Mouse (Mus musculus): ENCODE data around the gene Olfr295. TPM values are rescaled to one million over a fixed set of nuclear protein-coding genes. Genes with fewer than 3 reads are reported as not detected.

Gene Olfr295
- polyA plus RNA-seq (2016; fragmentation: Nextera tagmentation; extraction: Ambion mirVana): not detected in 2 replicates

DNA sequence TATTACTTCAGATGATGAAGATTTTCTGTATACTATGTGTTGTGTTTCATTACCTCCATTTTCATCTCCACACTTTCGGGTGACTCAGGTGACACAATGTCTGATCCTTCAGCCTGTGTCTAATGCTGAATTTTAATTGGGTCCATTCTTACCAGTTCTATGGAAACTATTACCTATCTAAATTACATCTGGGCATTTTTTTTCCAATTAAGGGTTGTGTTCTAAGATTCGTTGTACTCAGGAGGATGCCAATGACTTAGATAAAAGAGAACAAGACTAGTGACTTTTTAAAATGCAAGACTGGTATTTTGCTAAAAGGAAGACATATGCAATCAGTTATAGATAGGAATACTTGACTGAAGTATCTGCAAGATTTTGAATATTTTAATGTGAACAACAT, at the start of gene Olfr295:
Olfr295 (plus strand) TSS at position 301 of the 400 bp plus-strand sequence.
- DNase-seq (ENCODE audit: low spot score): no peak
- 89% methylated on average over 2 of the region's 2 CpGs for WGBS
- Histone ChIP-seq H3K9me3 (no peaks in the 10 kb centered on the region), H3K27me3 (ENCODE audit: insufficient read depth, poor library complexity, severe bottlenecking) (no peaks in the 10 kb centered on the region), H3K4me1 (replicated peaks) (no peaks in the 10 kb centered on the region), H3K36me3 (no peaks in the 10 kb centered on the region), H3K4me3 (no peak within 1 kb of the TSS), H3K27ac (no peak within 1 kb of the TSS)

- no peak for DNase-seq (ENCODE audit: low spot score)
- no peaks in the 10 kb centered on the region for H3K36me3 ChIP-seq
- H3K27ac ChIP-seq: no peak within 1 kb of the TSS
- H3K4me1 ChIP-seq (replicated peaks): no peaks in the 10 kb centered on the region
- 66% methylated on average over 2 of the region's 2 CpGs for WGBS
- H3K27me3 ChIP-seq (ENCODE audit: insufficient read depth, poor library complexity, severe bottlenecking): no peaks in the 10 kb centered on the region
- H3K4me3 ChIP-seq: no peak within 1 kb of the TSS
- no peaks in the 10 kb centered on the region for H3K9me3 ChIP-seq
Observed at GRCm38 (mm10) chr7:86616543-86616942, 32.9 kb downstream of the Olfr295 start, which contains the start of gene Olfr294. Olfr294 (minus strand) TSS chr7:86616643.

Other genes with a start within 250 kb of the Olfr295 start
- gene Olfr307, start 246.3 kb upstream of the Olfr295 start, polyA plus RNA-seq (2016; fragmentation: Nextera tagmentation; extraction: Ambion mirVana): not detected in 2 replicates
- gene Olfr305, start 216.9 kb upstream of the Olfr295 start, polyA plus RNA-seq (2016; fragmentation: Nextera tagmentation; extraction: Ambion mirVana): not detected in 2 replicates
- gene Olfr304, start 197.2 kb upstream of the Olfr295 start, polyA plus RNA-seq (2016; fragmentation: Nextera tagmentation; extraction: Ambion mirVana): not detected in 2 replicates
- not detected in 2 replicates for gene Olfr303, start 186.1 kb upstream of the Olfr295 start, polyA plus RNA-seq (2016; fragmentation: Nextera tagmentation; extraction: Ambion mirVana)
- not detected in 2 replicates for gene Olfr301, start 180.0 kb upstream of the Olfr295 start, polyA plus RNA-seq (2016; fragmentation: Nextera tagmentation; extraction: Ambion mirVana)
- gene Olfr299, start 123.9 kb upstream of the Olfr295 start, polyA plus RNA-seq (2016; fragmentation: Nextera tagmentation; extraction: Ambion mirVana): not detected in 2 replicates
- gene Olfr298, start 91.4 kb upstream of the Olfr295 start, polyA plus RNA-seq (2016; fragmentation: Nextera tagmentation; extraction: Ambion mirVana): not detected in 2 replicates
- not detected in 2 replicates for gene Olfr297, start 63.9 kb upstream of the Olfr295 start, polyA plus RNA-seq (2016; fragmentation: Nextera tagmentation; extraction: Ambion mirVana)
- gene Olfr294, start 32.8 kb downstream of the Olfr295 start, polyA plus RNA-seq (2016; fragmentation: Nextera tagmentation; extraction: Ambion mirVana): not detected in 2 replicates
- gene Olfr293, start 65.2 kb downstream of the Olfr295 start, polyA plus RNA-seq (2016; fragmentation: Nextera tagmentation; extraction: Ambion mirVana): not detected in 2 replicates
- gene Olfr292, start 104.5 kb downstream of the Olfr295 start, polyA plus RNA-seq (2016; fragmentation: Nextera tagmentation; extraction: Ambion mirVana): not detected in 2 replicates
- not detected in 2 replicates for gene Folh1, start 192.1 kb downstream of the Olfr295 start, polyA plus RNA-seq (2016; fragmentation: Nextera tagmentation; extraction: Ambion mirVana)
- not detected in 2 replicates for gene Vmn2r77, start 211.2 kb downstream of the Olfr295 start, polyA plus RNA-seq (2016; fragmentation: Nextera tagmentation; extraction: Ambion mirVana)